10 mouse cellular contexts compared by ENCODE assay signal in the genomic region with DNA sequence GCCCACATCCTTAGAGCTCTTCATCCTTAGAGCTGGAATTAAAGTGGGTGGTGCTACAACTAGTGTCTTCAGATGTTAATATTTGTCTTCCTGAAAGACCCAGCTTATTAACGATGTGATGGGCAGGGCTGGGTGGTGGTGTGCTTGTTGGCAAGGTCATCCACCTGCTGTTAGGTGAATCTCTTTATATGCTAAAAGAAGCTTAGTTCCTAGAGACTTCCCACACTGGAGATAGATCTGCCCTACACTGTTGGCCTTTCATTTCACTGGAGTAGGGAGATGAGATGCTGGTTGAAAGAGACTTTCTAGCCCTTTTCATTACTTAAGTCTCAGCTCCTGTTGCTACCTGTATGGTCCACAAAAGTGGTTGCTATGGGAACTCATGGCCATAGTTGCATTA. TPM values are rescaled to one million over a fixed set of nuclear protein-coding genes. Genes with fewer than 3 reads are reported as not detected.
DNase-seq lines count a peak whose midpoint lies in the region; ATAC-seq and TF ChIP-seq lines count a peak whose summit lies in the region.
"Had no signal": no experiment of that assay in that cellular context is flagged by ENCODE, and none has a peak within 500 bp of the region (broad histone marks: within the 10 kb centered on the region; RNA-seq: fewer than 3 reads in every experiment).

No protein-coding gene starts in this region.

- WGBS in lung, embryonic 15.5 days: 8% methylated on average over 1 of the region's 1 CpGs
- 26% methylated on average over 1 of the region's 1 CpGs for WGBS in limb, embryonic 11.5 days
- 15% methylated on average over 1 of the region's 1 CpGs for WGBS in neural tube, embryonic 15.5 days

- H3K9ac ChIP-seq in lung, embryonic 15.5 days: peak overlapping the region; percentile 96; the same call in 1 of the 2 replicates
- peak overlapping the region; percentile 92; the same call in 1 of the 2 replicates for H3K9ac ChIP-seq in limb, embryonic 11.5 days (ENCODE audit: low read length)
- H3K9ac ChIP-seq in neural tube, embryonic 15.5 days (replicated peaks): peak overlapping the region; percentile 82

- no peak for TF ChIP-seq CTCF in embryonic fibroblast, embryonic 13.5 days (IDR thresholded peaks at IDR 0.05; ENCODE audit: borderline replicate concordance, insufficient read depth, low read length)

- H3K27ac ChIP-seq in lung, embryonic 15.5 days: no peak overlapping the region
- H3K27ac ChIP-seq in embryonic fibroblast, embryonic 13.5 days (ENCODE audit: insufficient read depth, low read length): no peak overlapping the region
- no peak overlapping the region for H3K27ac ChIP-seq in limb, embryonic 11.5 days (replicated peaks; ENCODE audit: low read depth, low read length)
- H3K27ac ChIP-seq in neural tube, embryonic 15.5 days (replicated peaks): no peak overlapping the region

- H3K36me3 ChIP-seq in lung, embryonic 15.5 days: peaks cover 33% of the 10 kb centered on the region
- H3K36me3 ChIP-seq in limb, embryonic 11.5 days (ENCODE audit: control insufficient read depth, insufficient read depth, low read length): peaks cover 9% of the 10 kb centered on the region; the same call in 1 of the 2 replicates
- H3K36me3 ChIP-seq in neural tube, embryonic 15.5 days: peaks cover 27% of the 10 kb centered on the region

- peaks cover 28% of the 10 kb centered on the region for H3K4me1 ChIP-seq in lung, embryonic 15.5 days
- H3K4me1 ChIP-seq in embryonic fibroblast, embryonic 13.5 days (ENCODE audit: control insufficient read depth, insufficient read depth, low read length): peaks cover 10% of the 10 kb centered on the region
- H3K4me1 ChIP-seq in limb, embryonic 11.5 days (ENCODE audit: control insufficient read depth, insufficient read depth, low read length): peaks cover 21% of the 10 kb centered on the region
- H3K4me1 ChIP-seq in neural tube, embryonic 15.5 days: peaks cover 31% of the 10 kb centered on the region

- H3K4me2 ChIP-seq in lung, embryonic 15.5 days: peak overlapping the region; percentile 88
- H3K4me2 ChIP-seq in limb, embryonic 11.5 days (ENCODE audit: low read depth, severe bottlenecking): peak overlapping the region; percentile 96
- peak overlapping the region; percentile 79 for H3K4me2 ChIP-seq in neural tube, embryonic 15.5 days

- TF ChIP-seq POLR2A in embryonic fibroblast, embryonic 13.5 days (IDR thresholded peaks at IDR 0.05; ENCODE audit: low read depth, low read length): no peak

- DNase-seq in lung, postnatal 14 days: no peak
- no peak for DNase-seq in limb, embryonic 11.5 days (ENCODE audit: low spot score)
- DNase-seq in retina, embryonic 14.5 days (ENCODE audit: low spot score): no peak
- no peak for DNase-seq in adrenal gland, adult 18-20 months (ENCODE audit: low spot score in 2 of 2)
- DNase-seq in kidney, adult 18-20 months: no peak
- DNase-seq: adrenal gland, adult 8-10 months; gastrocnemius, postnatal 14 days had no signal

- no peaks in the 10 kb centered on the region for H3K27me3 ChIP-seq in lung, embryonic 15.5 days
- no peaks in the 10 kb centered on the region for H3K27me3 ChIP-seq in limb, embryonic 11.5 days (ENCODE audit: control insufficient read depth, insufficient read depth, low read length)
- H3K27me3 ChIP-seq in neural tube, embryonic 15.5 days (replicated peaks): no peaks in the 10 kb centered on the region

- peak overlapping the region; percentile 97 for H3K4me3 ChIP-seq in lung, embryonic 15.5 days
- H3K4me3 ChIP-seq in embryonic fibroblast, embryonic 13.5 days (ENCODE audit: insufficient read depth, low read length): peak overlapping the region; percentile 97
- peak overlapping the region; percentile 95 for H3K4me3 ChIP-seq in limb, embryonic 11.5 days (ENCODE audit: low read depth, low read length)
- H3K4me3 ChIP-seq in neural tube, embryonic 15.5 days (replicated peaks): peak overlapping the region; percentile 95

- H3K9me3 ChIP-seq in lung, embryonic 15.5 days: no peaks in the 10 kb centered on the region
- no peaks in the 10 kb centered on the region for H3K9me3 ChIP-seq in limb, embryonic 11.5 days (ENCODE audit: control insufficient read depth, low read length)
- no peaks in the 10 kb centered on the region for H3K9me3 ChIP-seq in neural tube, embryonic 15.5 days (replicated peaks)

- no peak for ATAC-seq in lung, embryonic 15.5 days (ENCODE audit: borderline replicate concordance, extremely low read depth, low FRiP score, low TSS enrichment)
- ATAC-seq in limb, embryonic 11.5 days (ENCODE audit: insufficient number of reproducible peaks, low FRiP score, low TSS enrichment, low read depth): no peak
- ATAC-seq in neural tube, embryonic 15.5 days (ENCODE audit: low FRiP score): no peak

RNA-seq across cellular contexts. Expression of gene Wdr5, which starts 1.3 kb away (rescaled TPM):
- polyA plus RNA-seq in lung, embryonic 15.5 days (2015; fragmentation: Nextera tagmentation; extraction: Ambion mirVana): 60.4 and 61.2 TPM in 2 replicates
- polyA plus RNA-seq in embryonic fibroblast, embryonic 13.5 days (2011; ENCODE audit: insufficient read length, low read depth, missing spikeins): 36.5 and 39.9 TPM in 2 replicates
- polyA plus RNA-seq in limb, embryonic 11.5 days (2014; fragmentation: Nextera tagmentation; extraction: Ambion mirVana): 77.6 and 83.3 TPM in 2 replicates
- polyA plus RNA-seq in neural tube, embryonic 15.5 days (2015; fragmentation: Nextera tagmentation; extraction: Ambion mirVana): 41.7 and 44.4 TPM in 2 replicates
- 10 to 100 TPM; 29.6 to 33.1 TPM for total RNA-seq in adrenal gland, adult 18-20 months (2021)

RNA-seq across cellular contexts. Expression of gene Brd3, which starts 8.8 kb away (rescaled TPM):
- 89.1 and 90.0 TPM in 2 replicates for polyA plus RNA-seq in lung, embryonic 15.5 days (2015; fragmentation: Nextera tagmentation; extraction: Ambion mirVana)
- polyA plus RNA-seq in embryonic fibroblast, embryonic 13.5 days (2011; ENCODE audit: insufficient read length, low read depth, missing spikeins): 38.7 and 41.4 TPM in 2 replicates
- polyA plus RNA-seq in limb, embryonic 11.5 days (2014; fragmentation: Nextera tagmentation; extraction: Ambion mirVana): 223 and 240 TPM in 2 replicates
- 98.6 and 99.7 TPM in 2 replicates for polyA plus RNA-seq in neural tube, embryonic 15.5 days (2015; fragmentation: Nextera tagmentation; extraction: Ambion mirVana)
- 10 to 100 TPM; 42.0 to 73.4 TPM for total RNA-seq in adrenal gland, adult 18-20 months (2021)
